Mouse (Mus musculus): Measurements from ENCODE around the gene Rai1. TPM values are rescaled to one million over a fixed set of nuclear protein-coding genes. Genes with fewer than 3 reads are reported as not detected.

Rai1 gene
- total RNA-seq, 1 experiment: 15.5 TPM

GRCm38 (mm10) chr11:60225874-60226273, 121.1 kb downstream of the Rai1 start:
- no peaks in the 10 kb centered on the region for H3K9me3 ChIP-seq (ENCODE audit: control insufficient read depth, insufficient read depth, low read depth, low read length)
- H3K4me3 ChIP-seq (ENCODE audit: insufficient read depth in 1 of 2, low read depth in 1 of 2, low read length in 2 of 2, poor library complexity in 1 of 2, severe bottlenecking in 1 of 2): no peak overlapping the region
- H3K36me3 ChIP-seq (ENCODE audit: control insufficient read depth, insufficient read depth, low read length, poor library complexity, severe bottlenecking): no peaks in the 10 kb centered on the region
- H3K9ac ChIP-seq (ENCODE audit: insufficient read depth, low read depth, low read length, poor library complexity, severe bottlenecking): no peak overlapping the region
- in situ Hi-C loops (cut with MboI; ENCODE audit: low sequenced_read_pairs in 2 of 2, unreplicated experiment in 2 of 2): no loop called here
- DNase-seq (ENCODE audit: low read depth, low spot score): no peak
- peaks cover 4 to 12% of the 10 kb centered on the region in 2 experiments; a peak in 3 of 4 replicates for H3K4me1 ChIP-seq (ENCODE audit: control insufficient read depth in 2 of 2, insufficient read depth in 2 of 2, low read length in 2 of 2, poor library complexity in 1 of 2)
- no peak overlapping the region for H3K27ac ChIP-seq (ENCODE audit: insufficient read depth, low read depth, low read length, poor library complexity, severe bottlenecking)
- no peak for TF ChIP-seq HCFC1 (IDR thresholded peaks at IDR 0.05; ENCODE audit: borderline replicate concordance, insufficient read depth, low read length)
- no peak for TF ChIP-seq CHD2 (IDR thresholded peaks at IDR 0.05; ENCODE audit: low read depth, low read length)
- no peak for TF ChIP-seq ZC3H11A (IDR thresholded peaks at IDR 0.05; ENCODE audit: borderline replicate concordance, low read depth, low read length)

- Histone ChIP-seq H3K27ac (ENCODE audit: insufficient read depth, low read depth, low read length, poor library complexity, severe bottlenecking) (no peak overlapping the region), H3K4me1 (ENCODE audit: control insufficient read depth in 2 of 2, insufficient read depth in 2 of 2, low read length in 2 of 2, poor library complexity in 1 of 2) (peaks cover 3 to 18% of the 10 kb centered on the region in 2 experiments; a peak in 3 of 4 replicates)
- in situ Hi-C loops (cut with MboI; ENCODE audit: low sequenced_read_pairs in 2 of 2, unreplicated experiment in 2 of 2): no loop called here
These were observed 123.7 kb downstream of the Rai1 start for GRCm38 (mm10) chr11:60228525-60228924.

GRCm38 (mm10) chr11:60229821-60230220, 125.0 kb downstream of the Rai1 start:
- Histone ChIP-seq H3K4me3 (ENCODE audit: insufficient read depth in 1 of 2, low read depth in 1 of 2, low read length in 2 of 2, poor library complexity in 1 of 2, severe bottlenecking in 1 of 2) (no peak overlapping the region), H3K27ac (ENCODE audit: insufficient read depth, low read depth, low read length, poor library complexity, severe bottlenecking) (no peak overlapping the region), H3K36me3 (ENCODE audit: control insufficient read depth, insufficient read depth, low read length, poor library complexity, severe bottlenecking) (no peaks in the 10 kb centered on the region), H3K4me1 (ENCODE audit: control insufficient read depth in 2 of 2, insufficient read depth in 2 of 2, low read length in 2 of 2, poor library complexity in 1 of 2) (peaks cover 2 to 16% of the 10 kb centered on the region in 2 experiments; a peak in 3 of 4 replicates), H3K9me3 (ENCODE audit: control insufficient read depth, insufficient read depth, low read depth, low read length) (no peaks in the 10 kb centered on the region), H3K9ac (ENCODE audit: insufficient read depth, low read depth, low read length, poor library complexity, severe bottlenecking) (no peak overlapping the region)
- no peak for DNase-seq (ENCODE audit: low read depth, low spot score)
- TF ChIP-seq CHD2 (IDR thresholded peaks at IDR 0.05; ENCODE audit: low read depth, low read length) (no peak), ZC3H11A (IDR thresholded peaks at IDR 0.05; ENCODE audit: borderline replicate concordance, low read depth, low read length) (no peak), HCFC1 (IDR thresholded peaks at IDR 0.05; ENCODE audit: borderline replicate concordance, insufficient read depth, low read length) (no peak), ZNF384 (IDR thresholded peaks at IDR 0.05; ENCODE audit: low read depth, low read length) (no peak), MAFK (IDR thresholded peaks at IDR 0.05; ENCODE audit: insufficient read depth, low read depth, low read length) (no peak)
- in situ Hi-C loops (cut with MboI; ENCODE audit: low sequenced_read_pairs in 2 of 2, unreplicated experiment in 2 of 2): no loop called here

More at GRCm38 (mm10) chr11:60228525-60228924, 123.7 kb downstream of the Rai1 start:
- no peak overlapping the region for H3K9ac ChIP-seq (ENCODE audit: insufficient read depth, low read depth, low read length, poor library complexity, severe bottlenecking)
- no peak for TF ChIP-seq HCFC1 (IDR thresholded peaks at IDR 0.05; ENCODE audit: borderline replicate concordance, insufficient read depth, low read length)
- H3K36me3 ChIP-seq (ENCODE audit: control insufficient read depth, insufficient read depth, low read length, poor library complexity, severe bottlenecking): no peaks in the 10 kb centered on the region
- H3K4me3 ChIP-seq (ENCODE audit: insufficient read depth in 1 of 2, low read depth in 1 of 2, low read length in 2 of 2, poor library complexity in 1 of 2, severe bottlenecking in 1 of 2): no peak overlapping the region
- no peaks in the 10 kb centered on the region for H3K9me3 ChIP-seq (ENCODE audit: control insufficient read depth, insufficient read depth, low read depth, low read length)
- DNase-seq (ENCODE audit: low read depth, low spot score): no peak

GRCm38 (mm10) chr11:60230512-60230911, 125.7 kb downstream of the Rai1 start:
- Histone ChIP-seq H3K4me1 (ENCODE audit: control insufficient read depth in 2 of 2, insufficient read depth in 2 of 2, low read length in 2 of 2, poor library complexity in 1 of 2) (peaks cover 2 to 16% of the 10 kb centered on the region in 2 experiments; a peak in 3 of 4 replicates), H3K9ac (ENCODE audit: insufficient read depth, low read depth, low read length, poor library complexity, severe bottlenecking) (no peak overlapping the region), H3K4me3 (ENCODE audit: insufficient read depth in 1 of 2, low read depth in 1 of 2, low read length in 2 of 2, poor library complexity in 1 of 2, severe bottlenecking in 1 of 2) (no peak overlapping the region), H3K36me3 (ENCODE audit: control insufficient read depth, insufficient read depth, low read length, poor library complexity, severe bottlenecking) (no peaks in the 10 kb centered on the region), H3K27ac (ENCODE audit: insufficient read depth, low read depth, low read length, poor library complexity, severe bottlenecking) (no peak overlapping the region), H3K9me3 (ENCODE audit: control insufficient read depth, insufficient read depth, low read depth, low read length) (no peaks in the 10 kb centered on the region)
- in situ Hi-C loops (cut with MboI; ENCODE audit: low sequenced_read_pairs in 2 of 2, unreplicated experiment in 2 of 2): no loop called here
- TF ChIP-seq MAFK (IDR thresholded peaks at IDR 0.05; ENCODE audit: insufficient read depth, low read depth, low read length) (no peak), HCFC1 (IDR thresholded peaks at IDR 0.05; ENCODE audit: borderline replicate concordance, insufficient read depth, low read length) (no peak), ZNF384 (IDR thresholded peaks at IDR 0.05; ENCODE audit: low read depth, low read length) (no peak), CHD2 (IDR thresholded peaks at IDR 0.05; ENCODE audit: low read depth, low read length) (no peak), ZC3H11A (IDR thresholded peaks at IDR 0.05; ENCODE audit: borderline replicate concordance, low read depth, low read length) (no peak)
- DNase-seq (ENCODE audit: low read depth, low spot score): no peak

- Histone ChIP-seq H3K4me1 (ENCODE audit: control insufficient read depth in 2 of 2, insufficient read depth in 2 of 2, low read length in 2 of 2, poor library complexity in 1 of 2) (peaks cover 2 to 16% of the 10 kb centered on the region in 2 experiments; a peak in 3 of 4 replicates), H3K4me3 (ENCODE audit: insufficient read depth in 1 of 2, low read depth in 1 of 2, low read length in 2 of 2, poor library complexity in 1 of 2, severe bottlenecking in 1 of 2) (no peak overlapping the region), H3K9me3 (ENCODE audit: control insufficient read depth, insufficient read depth, low read depth, low read length) (no peaks in the 10 kb centered on the region), H3K27ac (ENCODE audit: insufficient read depth, low read depth, low read length, poor library complexity, severe bottlenecking) (no peak overlapping the region), H3K9ac (ENCODE audit: insufficient read depth, low read depth, low read length, poor library complexity, severe bottlenecking) (no peak overlapping the region), H3K36me3 (ENCODE audit: control insufficient read depth, insufficient read depth, low read length, poor library complexity, severe bottlenecking) (no peaks in the 10 kb centered on the region)
- no peak for DNase-seq (ENCODE audit: low read depth, low spot score)
- in situ Hi-C loops (cut with MboI; ENCODE audit: low sequenced_read_pairs in 2 of 2, unreplicated experiment in 2 of 2): no loop called here
- TF ChIP-seq HCFC1 (IDR thresholded peaks at IDR 0.05; ENCODE audit: borderline replicate concordance, insufficient read depth, low read length) (no peak), ZC3H11A (IDR thresholded peaks at IDR 0.05; ENCODE audit: borderline replicate concordance, low read depth, low read length) (no peak), ZNF384 (IDR thresholded peaks at IDR 0.05; ENCODE audit: low read depth, low read length) (no peak), MAFK (IDR thresholded peaks at IDR 0.05; ENCODE audit: insufficient read depth, low read depth, low read length) (no peak), CHD2 (IDR thresholded peaks at IDR 0.05; ENCODE audit: low read depth, low read length) (no peak)
These were observed 126.5 kb downstream of the Rai1 start for GRCm38 (mm10) chr11:60231326-60231725.

Data from ES-E14 (cell line).